Mouse (Mus musculus): ENCODE data around the gene Zpbp2.

Zpbp2 gene

GRCm38 (mm10) chr11:98588833-98589281 lies 38.0 kb downstream of the Zpbp2 start:
- in situ Hi-C loops (cut with MboI, MseI): loop anchor here (5.0 to 10.0 kb wide), 2 partner anchors 37 to 46 kb away; partner anchors contain the start of gene Zpbp2

- in situ Hi-C loops (cut with MboI, MseI): loop anchor here (5.0 to 10.0 kb wide), 2 partner anchors 37 to 45 kb away; partner anchors contain the start of gene Zpbp2
These were observed 38.4 kb downstream of the Zpbp2 start for GRCm38 (mm10) chr11:98589306-98589705.

GRCm38 (mm10) chr11:98590548-98591445 lies 39.9 kb downstream of the Zpbp2 start:
- in situ Hi-C loops (cut with MboI, MseI): no loop called here

DNA sequence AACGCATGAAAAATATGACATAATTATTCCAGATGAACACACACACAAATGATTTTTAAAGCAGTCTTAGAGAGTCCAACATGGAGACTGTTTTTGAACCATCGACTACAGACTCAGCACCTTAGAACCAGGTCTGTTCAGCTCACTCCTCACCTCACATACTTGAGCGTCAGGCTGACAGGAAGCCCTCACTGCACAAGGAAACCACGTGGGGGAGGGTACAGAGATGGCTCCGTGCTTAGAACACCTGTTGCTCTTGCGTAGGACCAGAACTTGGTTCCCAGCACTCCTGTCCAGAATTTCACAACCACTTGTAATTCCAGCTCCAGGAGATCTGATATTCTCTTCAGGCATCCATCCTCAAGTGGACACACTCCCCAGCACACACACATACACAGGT lies 44.1 kb downstream of the Zpbp2 start:
- in situ Hi-C loops (cut with MboI, MseI): no loop called here

- in situ Hi-C loops (cut with MboI, MseI): no loop called here
These were observed 44.6 kb downstream of the Zpbp2 start for GRCm38 (mm10) chr11:98595473-98595872.

GRCm38 (mm10) chr11:98595955-98596354 lies 45.1 kb downstream of the Zpbp2 start:
- in situ Hi-C loops (cut with MboI, MseI): no loop called here

- in situ Hi-C loops (cut with MboI, MseI): no loop called here
These were observed 46.5 kb downstream of the Zpbp2 start for GRCm38 (mm10) chr11:98597363-98597762.

DNA sequence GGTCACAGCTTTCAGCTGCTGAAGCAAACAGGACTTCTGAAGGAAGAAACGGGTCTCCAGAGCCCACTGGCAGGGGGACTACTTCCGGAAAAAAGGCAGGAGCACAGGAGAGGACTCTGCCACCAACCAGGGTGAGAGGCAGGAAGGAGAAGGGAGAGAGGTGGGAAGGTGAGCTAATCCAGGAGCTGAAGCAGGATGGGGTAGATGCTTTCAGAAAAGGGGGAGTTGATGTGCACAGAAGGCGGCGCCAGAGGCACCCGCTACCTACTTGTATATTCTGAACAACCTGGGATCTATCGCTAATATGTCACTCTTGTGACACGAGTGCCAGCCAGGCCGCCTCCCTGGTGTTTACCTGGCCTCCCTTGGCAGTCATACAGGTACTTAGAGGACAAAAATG lies 47.1 kb downstream of the Zpbp2 start, which contains the start of gene Lrrc3c:
TSS of gene Lrrc3c (plus strand) at position 301 of the 400 bp plus-strand sequence.
- in situ Hi-C loops (cut with MboI, MseI): no loop called here

GRCm38 (mm10) chr11:98598851-98599290 lies 48.0 kb downstream of the Zpbp2 start:
- in situ Hi-C loops (cut with MboI, MseI): no loop called here

DNA sequence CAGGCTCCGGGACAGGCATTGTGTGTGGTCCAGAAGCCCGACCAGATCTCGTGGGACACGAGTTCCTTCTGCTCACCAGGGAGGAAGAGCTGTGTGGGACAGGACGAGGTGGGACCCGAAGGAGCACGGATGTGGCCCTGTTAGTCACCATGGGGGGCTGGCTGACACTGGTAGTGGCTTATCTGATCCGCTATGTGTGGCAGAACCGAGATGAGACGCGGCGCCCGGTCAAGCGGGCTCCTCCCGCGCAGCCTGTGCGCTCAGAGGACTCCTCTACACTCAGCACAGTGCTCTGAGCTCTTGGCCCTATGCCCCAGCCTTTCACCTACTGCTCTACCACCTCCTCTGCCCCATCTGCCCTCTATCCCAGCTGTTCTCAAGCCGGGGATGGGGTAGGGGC lies 48.4 kb downstream of the Zpbp2 start:
- in situ Hi-C loops (cut with MboI, MseI): no loop called here

- in situ Hi-C loops (cut with MboI, MseI): no loop called here
These were observed 51.3 kb downstream of the Zpbp2 start for GRCm38 (mm10) chr11:98602090-98602690.

DNA sequence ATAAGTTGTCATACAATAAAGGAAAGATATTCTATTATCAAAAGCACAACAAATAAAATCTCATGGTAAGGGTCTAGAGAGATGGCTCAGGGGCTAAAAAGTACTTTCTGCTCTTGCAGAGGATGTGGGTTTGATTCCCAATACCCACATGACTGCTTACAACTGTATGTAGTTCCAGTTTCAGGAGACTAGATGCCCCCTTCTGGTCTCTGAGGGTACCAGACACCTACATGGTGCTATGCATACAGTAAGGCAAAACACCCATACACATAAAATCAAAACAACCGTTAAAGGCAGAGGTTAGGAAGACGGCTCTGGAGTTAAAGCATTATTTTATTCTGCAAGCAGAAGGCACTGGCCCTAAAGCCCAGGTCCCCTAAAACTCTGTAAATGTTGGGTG lies 53.1 kb downstream of the Zpbp2 start:
- in situ Hi-C loops (cut with MboI, MseI): no loop called here

GRCm38 (mm10) chr11:98604911-98605310 lies 54.0 kb downstream of the Zpbp2 start:
- in situ Hi-C loops (cut with MboI, MseI): loop anchor here (5.0 kb wide), 1 partner anchor 37 kb away; no protein-coding TSS in a partner anchor

- in situ Hi-C loops (cut with MboI, MseI): loop anchor here (5.0 kb wide), 1 partner anchor 36 kb away; no protein-coding TSS in a partner anchor
These were observed 55.9 kb downstream of the Zpbp2 start for GRCm38 (mm10) chr11:98606763-98607162.

All from T-helper 2 cell (primary cell).